Mouse (Mus musculus) intestine, postnatal 0 days (tissue): Measurements from ENCODE around the gene Nln. TPM values are rescaled to one million over a fixed set of nuclear protein-coding genes. Genes with fewer than 3 reads are reported as not detected.

Source experiments
- ATAC-seq: fragments of 200-750 bp; cut with Nextera tagmentation; 2 replicates; pipeline ENCODE4 v1.8.0; 2017; ENCODE audit warnings: mild to moderate bottlenecking, moderate TSS enrichment, moderate library complexity
- H3K27ac ChIP-seq: fragments of 300-500 bp; sonication (generic); 2 replicates; pipeline ENCODE4 v1.5.1; 2014; ENCODE audit warnings: mild to moderate bottlenecking, low read depth, low read length, moderate library complexity
- H3K27me3 ChIP-seq: fragments of 300-500 bp; sonication (generic); replicated peaks from 2 replicates; pipeline ENCODE4 v1.6.1; 2014; ENCODE audit warnings: low read length, mixed read lengths; ENCODE audit not compliant: control insufficient read depth, insufficient read depth
- H3K36me3 ChIP-seq: fragments of 300-500 bp; sonication (generic); 2 replicates; pipeline ENCODE4 v1.6.1; 2014; ENCODE audit warnings: mild to moderate bottlenecking, moderate library complexity; ENCODE audit not compliant: control insufficient read depth, insufficient read depth
- H3K4me1 ChIP-seq: fragments of 300-500 bp; sonication (generic); replicated peaks from 2 replicates; pipeline ENCODE4 v1.6.1; 2014; ENCODE audit warnings: antibody characterized with exemption, low read length, mixed read lengths; ENCODE audit not compliant: control insufficient read depth, insufficient read depth
- H3K4me2 ChIP-seq: fragments of 300-500 bp; sonication (generic); replicated peaks from 2 replicates; pipeline ENCODE4 v1.6.1; 2014; ENCODE audit warnings: low read depth, mild to moderate bottlenecking, moderate library complexity
- H3K4me3 ChIP-seq: fragments of 300-500 bp; sonication (generic); 2 replicates; pipeline ENCODE4 v1.5.1; 2014; ENCODE audit warnings: low read depth, low read length
- H3K9ac ChIP-seq: fragments of 300-500 bp; sonication (generic); 2 replicates; pipeline ENCODE4 v1.6.1; 2014; ENCODE audit warnings: mild to moderate bottlenecking, low read depth, low read length
- H3K9me3 ChIP-seq: fragments of 300-500 bp; sonication (generic); 2 replicates; pipeline ENCODE4 v1.6.1; 2016; ENCODE audit warnings: mixed run types; ENCODE audit not compliant: control insufficient read depth
- CTCF ChIP-seq: sonication (generic); IDR thresholded peaks from 2 replicates; pipeline ENCODE4 v1.5.1; 2016; ENCODE audit warnings: low read depth, mild to moderate bottlenecking, control low read depth, antibody characterized with exemption, moderate library complexity
- WGBS: fragments of 180-500 bp; shearing (Covaris S2); extraction: QIAGEN DNeasy Blood & Tissue Kit; methylation state at CpG from one replicate; pipeline ENCODE4 v1.1.7; 2014; 5-methylcytosine and 5-hydroxymethylcytosine counted together
- polyA plus RNA-seq: library from polyadenylated mRNA; unstranded; fragments of >200 nt; fragmentation: Nextera tagmentation; extraction: Ambion mirVana; gene quantifications from 2 replicates; pipeline ENCODE4 v1.2.1, GENCODE M21; 2015

Gene Nln
- polyA plus RNA-seq, 1 experiment from 2014 or later, result 13.3 TPM

- no peak overlapping the region for H3K4me3 ChIP-seq
- no peak overlapping the region for H3K4me2 ChIP-seq
- H3K36me3 ChIP-seq, result no peaks in the 10 kb centered on the region
- H3K9ac ChIP-seq, result no peak overlapping the region
- no peaks in the 10 kb centered on the region for H3K9me3 ChIP-seq
- H3K4me1 ChIP-seq, result no peaks in the 10 kb centered on the region
- no peak overlapping the region for H3K27ac ChIP-seq
- TF ChIP-seq CTCF, result no peak
- WGBS, result 83% methylated on average over 11 of the region's 11 CpGs
- H3K27me3 ChIP-seq, result no peaks in the 10 kb centered on the region
- ATAC-seq, result no peak
These were observed 97.1 kb downstream of the Nln start for GRCm38 (mm10) chr13:104012214-104012833.

- Histone ChIP-seq H3K9ac (no peak overlapping the region), H3K4me3 (no peak overlapping the region), H3K4me1 (no peaks in the 10 kb centered on the region), H3K36me3 (no peaks in the 10 kb centered on the region), H3K9me3 (no peaks in the 10 kb centered on the region), H3K27ac (no peak overlapping the region), H3K4me2 (no peak overlapping the region), H3K27me3 (no peaks in the 10 kb centered on the region)
- WGBS, result 93% methylated on average over 5 of the region's 5 CpGs
- no peak for ATAC-seq
- no peak for TF ChIP-seq CTCF
These were observed 98.1 kb downstream of the Nln start for GRCm38 (mm10) chr13:104011289-104011688.

- Histone ChIP-seq H3K27me3 (no peaks in the 10 kb centered on the region), H3K4me3 (no peak overlapping the region), H3K4me1 (no peaks in the 10 kb centered on the region), H3K9ac (no peak overlapping the region), H3K4me2 (no peak overlapping the region), H3K27ac (no peak overlapping the region), H3K36me3 (no peaks in the 10 kb centered on the region), H3K9me3 (no peaks in the 10 kb centered on the region)
- no peak for ATAC-seq
- 82% methylated on average over 6 of the region's 6 CpGs for WGBS
- TF ChIP-seq CTCF, result no peak
These were observed 104.1 kb downstream of the Nln start for GRCm38 (mm10) chr13:104005231-104005845.

GRCm38 (mm10) chr13:103994085-103994455, 115.3 kb downstream of the Nln start:
- Histone ChIP-seq H3K9ac (no peak overlapping the region), H3K9me3 (no peaks in the 10 kb centered on the region), H3K27me3 (no peaks in the 10 kb centered on the region), H3K4me2 (no peak overlapping the region), H3K4me1 (no peaks in the 10 kb centered on the region), H3K27ac (no peak overlapping the region), H3K4me3 (no peak overlapping the region), H3K36me3 (no peaks in the 10 kb centered on the region)
- TF ChIP-seq CTCF, result no peak
- WGBS, result 75% methylated on average over 5 of the region's 5 CpGs
- no peak for ATAC-seq

DNA sequence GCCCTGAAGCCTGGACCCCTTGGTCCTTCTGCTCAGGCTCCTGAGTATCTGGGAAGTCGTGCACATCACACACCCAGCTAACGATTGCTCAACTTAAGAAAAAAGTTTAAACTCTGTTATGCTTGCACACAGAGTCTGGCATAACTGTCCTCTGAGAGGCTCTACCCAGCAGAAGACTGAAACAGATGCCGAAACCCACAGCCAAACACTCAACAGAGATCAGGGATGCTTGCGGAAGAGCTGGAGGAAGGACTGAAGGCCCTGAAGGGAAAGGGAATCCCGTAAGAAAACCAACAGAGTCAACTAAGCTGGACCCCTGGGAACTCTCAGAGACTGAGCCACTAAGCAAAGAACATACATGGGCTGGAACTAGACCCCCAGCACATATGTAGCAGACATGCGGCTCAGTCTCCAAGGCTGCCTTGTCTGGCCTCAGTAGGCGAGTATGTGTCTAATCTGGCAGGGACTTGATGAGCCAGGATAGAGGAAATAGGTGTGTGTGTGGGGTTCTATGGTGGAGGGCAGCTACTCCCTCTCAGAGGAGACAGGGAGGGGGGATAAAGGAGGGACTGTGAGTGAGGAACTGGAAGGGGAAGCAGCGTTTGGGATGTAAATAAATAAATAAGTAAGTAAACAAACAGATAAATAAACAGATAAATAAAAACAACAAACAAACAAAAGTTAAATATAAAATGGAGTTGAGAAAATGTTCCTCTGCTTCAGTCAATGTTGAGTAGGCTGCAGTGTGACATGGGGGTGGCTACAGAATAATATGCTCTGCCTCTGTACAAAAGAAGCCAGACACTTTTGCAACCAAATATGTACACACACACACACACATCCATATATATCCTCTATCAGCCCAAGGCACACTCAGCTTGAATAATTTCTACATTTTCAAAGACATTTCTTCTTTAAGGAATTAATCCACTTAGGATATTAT, 116.0 kb downstream of the Nln start:
- Histone ChIP-seq H3K27ac (no peak overlapping the region), H3K4me2 (no peak overlapping the region), H3K4me1 (no peaks in the 10 kb centered on the region), H3K4me3 (no peak overlapping the region), H3K9ac (no peak overlapping the region), H3K36me3 (no peaks in the 10 kb centered on the region), H3K27me3 (no peaks in the 10 kb centered on the region), H3K9me3 (no peaks in the 10 kb centered on the region)
- WGBS, result 73% methylated on average over 8 of the region's 8 CpGs
- TF ChIP-seq CTCF, result no peak
- no peak for ATAC-seq

DNA sequence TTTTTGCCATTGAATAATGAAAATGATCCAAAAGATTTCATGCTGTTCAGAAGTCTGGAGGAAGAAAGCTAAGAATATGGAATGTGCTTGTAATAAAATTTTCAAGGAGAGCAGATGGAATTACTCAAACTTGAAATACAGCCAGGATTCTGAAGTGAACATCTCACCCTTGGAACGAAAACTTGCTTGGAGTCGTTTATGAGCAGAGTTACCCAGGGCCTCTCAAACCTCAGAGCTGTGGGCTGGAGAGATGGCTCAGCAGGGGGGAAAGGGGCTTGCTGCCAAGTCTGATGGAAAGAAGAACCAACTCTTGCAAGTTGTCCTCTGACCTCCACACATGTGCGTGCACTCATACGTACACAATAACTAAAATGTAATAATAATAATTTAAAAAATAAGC, 122.8 kb downstream of the Nln start:
- H3K4me1 ChIP-seq, result 0 out of 2 replicates have a peak, but pooled peaks cover 3% of the 10 kb centered on the region
- no peak overlapping the region for H3K4me3 ChIP-seq
- TF ChIP-seq CTCF, result no peak
- no peaks in the 10 kb centered on the region for H3K27me3 ChIP-seq
- no peaks in the 10 kb centered on the region for H3K36me3 ChIP-seq
- no peak overlapping the region for H3K4me2 ChIP-seq
- 0 out of 2 replicates have a peak, but pooled peaks cover 4% of the 10 kb centered on the region for H3K9me3 ChIP-seq
- WGBS, result 51% methylated on average over 4 of the region's 4 CpGs
- no peak overlapping the region for H3K27ac ChIP-seq
- ATAC-seq, result no peak
- H3K9ac ChIP-seq, result no peak overlapping the region
